Mouse (Mus musculus) right cerebral cortex, postnatal 4 days (tissue): ENCODE results near the gene Iqca.

Source experiments
- DNase-seq: peaks from one replicate; pipeline ENCODE4 v3.0.0-alpha.2; 2022

Gene Iqca

DNA sequence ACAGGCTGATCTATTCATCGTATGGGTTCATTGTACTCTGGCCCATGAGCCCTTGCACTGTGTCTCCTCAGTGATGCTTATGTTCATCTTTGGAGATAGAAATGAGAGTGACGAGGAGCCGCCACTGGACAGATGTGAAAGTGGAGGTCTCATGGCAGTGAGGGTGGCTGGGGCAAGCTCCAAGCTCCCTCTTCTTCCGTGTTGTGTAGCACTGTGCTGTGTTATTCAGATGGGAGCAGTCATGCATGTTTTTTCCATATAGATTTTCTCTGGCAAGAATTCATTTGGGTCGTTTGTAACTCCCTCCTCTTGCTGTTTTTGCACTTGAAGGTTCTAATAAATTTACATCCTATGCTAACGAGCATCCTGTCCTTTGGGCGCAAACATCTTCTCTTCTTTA lies 21.2 kb downstream of the Iqca start:
- DNase-seq: no peak

DNA sequence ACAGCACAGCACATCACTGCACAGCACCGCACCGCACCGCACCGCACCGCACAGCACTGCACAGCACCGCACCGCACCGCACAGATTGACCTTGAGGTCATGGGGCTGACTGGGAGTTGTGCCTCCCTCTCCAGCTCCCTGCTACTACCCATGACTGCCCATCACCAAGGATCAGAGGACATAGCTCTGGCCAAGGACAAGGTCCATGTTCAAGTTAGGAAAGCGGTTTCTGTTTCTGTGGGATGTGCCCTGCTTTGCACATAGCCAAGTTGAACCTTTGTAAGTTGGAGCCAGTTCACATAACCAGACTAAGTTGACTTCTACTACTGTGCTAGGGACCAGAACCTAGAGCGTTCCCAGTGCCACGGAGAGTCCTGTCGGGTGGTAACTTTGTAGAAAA lies 28.6 kb downstream of the Iqca start:
- no peak for DNase-seq

- no peak for DNase-seq
Observed at GRCm38 (mm10) chr1:90120706-90121105, 32.5 kb downstream of the Iqca start.

DNA sequence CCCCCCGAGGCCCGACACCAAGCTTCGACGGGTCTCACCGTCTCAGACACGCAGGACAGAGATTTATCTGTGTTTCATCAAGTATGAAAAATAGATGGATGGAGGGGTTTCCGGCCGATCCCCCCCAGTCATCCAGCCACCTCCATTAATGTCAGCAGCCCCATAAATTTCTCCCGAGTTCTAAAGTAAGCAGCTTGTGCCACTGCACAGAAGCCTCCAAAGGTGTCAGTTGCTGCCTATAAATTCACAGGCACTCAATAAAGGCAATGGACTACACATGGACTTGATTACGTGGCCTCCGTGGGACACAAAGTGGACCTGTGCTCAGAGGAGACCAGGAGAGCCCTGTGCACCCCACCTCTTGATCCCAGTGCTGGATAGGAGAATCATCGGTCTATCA lies 34.0 kb downstream of the Iqca start:
- DNase-seq: no peak

GRCm38 (mm10) chr1:90117207-90117606 lies 36.0 kb downstream of the Iqca start:
- DNase-seq: no peak

DNA sequence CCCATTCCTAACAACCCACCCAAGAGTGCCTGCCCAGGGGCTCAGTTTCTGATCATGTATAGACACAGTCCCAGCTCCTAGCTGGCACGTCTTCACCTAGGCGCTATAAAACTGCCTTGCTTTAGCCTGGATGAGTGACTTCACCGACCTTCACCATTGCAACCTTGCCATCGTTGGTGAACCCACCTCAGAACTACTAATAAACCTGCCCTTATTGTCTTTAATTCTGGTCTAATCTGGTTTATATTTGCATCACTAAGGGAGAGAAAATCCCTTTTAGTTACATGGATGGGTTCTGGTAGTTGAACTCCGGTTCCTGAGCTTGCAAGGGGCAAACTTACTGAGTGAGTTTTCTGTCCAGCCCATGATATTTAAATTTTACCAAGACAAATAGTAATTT lies 38.6 kb downstream of the Iqca start:
- DNase-seq: no peak

GRCm38 (mm10) chr1:90113655-90114244 lies 39.5 kb downstream of the Iqca start:
- DNase-seq: no peak

DNA sequence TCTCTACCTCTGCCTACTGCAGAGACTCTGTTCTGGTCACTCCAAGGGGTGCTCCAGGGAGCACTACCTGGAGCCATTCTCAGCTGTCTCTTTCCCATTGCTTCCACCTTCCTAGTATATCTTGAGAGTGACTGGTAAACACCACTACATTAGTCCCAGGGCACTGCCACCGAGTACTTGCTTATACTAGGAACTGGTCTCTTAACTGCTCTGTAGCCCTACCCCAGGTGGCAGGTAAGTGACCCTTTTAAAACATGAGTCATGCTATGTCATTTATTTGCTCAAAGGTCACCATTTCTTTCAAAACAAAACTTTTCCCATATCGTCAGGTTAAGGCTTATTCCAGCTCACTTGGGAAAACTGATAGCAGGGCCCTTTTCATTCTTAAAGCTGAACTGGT lies 40.5 kb downstream of the Iqca start:
- no peak for DNase-seq

DNA sequence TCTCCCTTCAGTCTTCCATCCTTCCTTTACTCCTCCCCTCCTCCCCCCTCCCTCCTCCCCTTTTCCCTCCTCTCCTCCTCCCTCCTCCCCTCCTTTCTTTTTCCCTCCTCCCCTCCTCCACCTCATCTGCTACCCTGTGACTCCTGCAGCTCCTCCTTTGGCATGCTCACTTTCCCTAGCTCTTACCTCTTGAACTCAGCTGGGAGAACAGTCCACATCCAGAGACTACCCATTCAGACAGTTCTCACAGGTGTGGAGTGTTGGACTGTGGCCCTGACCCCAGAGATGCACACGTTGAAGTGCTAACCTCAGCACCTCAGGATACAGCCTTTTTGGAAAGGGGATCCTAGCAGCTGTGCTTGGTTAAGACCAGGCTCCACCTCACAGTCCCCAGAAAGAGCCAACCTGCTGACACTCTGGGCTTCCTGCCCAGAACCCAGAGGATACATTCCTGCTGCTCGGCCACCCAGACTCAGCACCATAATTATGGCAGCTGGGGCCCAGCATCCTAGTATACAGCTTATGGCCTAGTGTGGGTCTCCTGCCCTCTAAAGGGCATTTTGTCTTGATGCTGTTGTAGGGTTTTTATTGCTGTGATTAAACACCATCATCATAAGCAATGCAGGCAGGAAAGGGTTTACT lies 41.9 kb downstream of the Iqca start:
- no peak for DNase-seq

DNA sequence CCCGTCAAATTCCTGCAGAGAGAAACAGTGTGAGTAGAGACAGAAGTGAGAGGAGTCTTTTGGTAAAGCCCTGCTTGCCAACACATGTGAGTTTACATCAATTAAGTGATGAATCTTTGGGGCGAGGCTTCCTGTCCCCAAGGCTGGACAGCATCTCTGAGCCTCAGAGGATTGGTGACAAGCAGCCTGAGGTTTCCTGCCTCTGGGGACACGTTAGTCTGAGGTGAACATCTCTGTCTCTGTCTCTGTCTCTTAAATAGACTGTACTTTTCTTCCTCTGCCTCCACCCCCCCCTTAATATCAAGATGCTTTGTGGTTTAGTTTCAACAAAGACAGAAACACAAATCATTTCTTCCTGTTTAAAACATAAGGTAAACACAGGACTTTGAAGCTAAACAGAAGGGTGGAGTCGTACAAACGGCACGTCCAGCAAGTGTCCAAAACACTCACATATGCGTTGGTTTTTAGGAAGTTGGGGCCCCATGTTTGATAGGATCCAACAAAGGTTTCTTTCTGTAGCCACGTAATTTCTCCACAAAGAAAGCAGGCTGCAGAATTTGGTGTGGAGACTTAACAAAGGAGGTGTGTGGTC lies 49.2 kb downstream of the Iqca start:
- no peak for DNase-seq

DNA sequence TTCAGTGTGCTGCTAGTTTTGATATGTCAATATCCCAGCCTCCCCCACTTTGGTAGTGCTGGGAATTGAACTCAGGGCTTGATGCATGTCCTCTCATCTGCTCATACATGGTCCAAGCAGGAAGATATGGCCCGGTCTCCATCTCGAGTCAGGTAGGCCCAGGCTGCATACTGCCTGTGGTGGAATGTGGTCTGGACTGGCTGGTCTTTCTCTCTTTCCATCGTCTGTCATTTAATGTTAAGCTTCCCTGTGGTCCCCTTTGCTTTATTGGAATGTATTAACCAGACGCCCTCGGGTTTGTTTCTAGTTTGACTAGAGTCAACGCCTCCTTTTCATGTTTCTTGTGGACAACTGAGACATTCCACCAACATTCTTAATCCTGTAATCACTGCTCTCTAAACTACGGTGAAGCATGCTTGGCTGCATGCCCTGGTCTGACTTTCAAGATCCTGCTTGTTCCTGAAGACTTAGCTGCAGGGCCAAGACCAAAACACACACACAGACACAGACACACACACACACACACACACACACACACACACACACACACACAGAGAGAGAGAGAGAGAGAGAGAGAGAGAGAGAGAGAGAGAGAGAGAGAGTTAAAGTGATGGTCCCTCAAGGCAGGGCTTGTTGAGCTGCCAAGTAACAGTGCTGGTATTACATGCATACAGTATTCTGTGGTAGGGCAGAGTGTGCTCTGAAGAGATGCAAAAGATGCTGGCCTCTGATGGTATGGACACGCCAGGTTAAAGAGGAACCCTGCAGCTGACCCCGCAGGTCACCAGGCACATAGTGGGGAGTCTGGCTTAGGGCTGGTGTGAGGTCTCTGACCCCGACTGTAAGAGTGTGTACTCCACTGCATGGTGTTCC lies 52.6 kb downstream of the Iqca start:
- no peak for DNase-seq

DNA sequence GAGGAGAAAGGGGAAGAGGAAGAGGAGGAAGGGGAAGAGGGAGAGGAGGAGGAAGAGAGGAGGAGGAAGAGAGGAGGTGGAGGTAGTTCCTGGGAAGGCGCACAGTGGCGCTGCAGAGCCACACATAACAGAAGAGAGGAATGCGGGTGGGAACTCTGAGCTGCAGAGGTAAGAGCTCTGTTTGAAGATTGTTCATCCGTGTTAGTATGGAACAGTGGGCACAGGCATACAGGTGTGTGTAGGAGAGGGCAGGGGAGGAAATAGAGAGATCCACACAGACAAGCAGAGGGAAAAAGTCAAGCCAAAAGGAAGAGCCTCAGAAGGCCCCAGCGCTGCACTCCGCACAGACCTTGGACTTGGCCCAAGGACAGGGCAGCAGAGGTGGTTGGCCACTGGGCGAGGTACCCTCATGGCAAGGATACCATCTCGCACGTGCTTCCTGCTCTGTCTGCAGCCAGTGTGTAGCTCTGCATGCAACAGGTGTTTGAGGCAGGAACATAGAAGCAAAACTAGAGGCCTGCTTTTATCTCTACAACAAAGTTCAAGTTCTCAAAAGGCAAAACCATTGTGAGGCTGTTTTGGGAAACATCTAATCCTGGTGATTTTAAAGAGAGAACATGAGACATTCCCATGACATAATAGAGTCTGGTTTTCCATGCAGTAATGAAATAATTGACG lies 60.2 kb downstream of the Iqca start:
- DNase-seq: no peak

GRCm38 (mm10) chr1:90088192-90088990 lies 64.8 kb downstream of the Iqca start:
- no peak for DNase-seq

DNA sequence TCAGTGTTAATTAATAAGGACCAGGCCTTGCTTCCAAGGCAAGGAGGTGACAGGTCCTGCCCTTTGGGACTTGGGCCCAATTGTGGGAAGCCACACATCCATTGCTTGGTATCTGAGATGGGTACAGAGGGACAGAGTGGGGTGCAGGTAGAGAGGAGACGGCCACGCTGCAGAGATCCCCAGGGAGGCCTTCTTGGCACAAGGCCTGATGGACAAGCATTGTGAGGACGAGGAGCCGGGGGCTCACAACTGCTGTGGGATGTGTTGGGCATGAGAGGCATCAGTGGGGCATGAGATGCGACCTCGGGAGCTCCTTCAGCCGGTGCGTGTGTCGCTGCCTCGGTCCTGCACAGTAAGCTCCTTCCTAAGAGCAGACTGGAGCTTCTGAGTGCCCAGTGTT lies 66.7 kb downstream of the Iqca start:
- no peak for DNase-seq

GRCm38 (mm10) chr1:90085526-90086157 lies 67.6 kb downstream of the Iqca start:
- DNase-seq: no peak

DNA sequence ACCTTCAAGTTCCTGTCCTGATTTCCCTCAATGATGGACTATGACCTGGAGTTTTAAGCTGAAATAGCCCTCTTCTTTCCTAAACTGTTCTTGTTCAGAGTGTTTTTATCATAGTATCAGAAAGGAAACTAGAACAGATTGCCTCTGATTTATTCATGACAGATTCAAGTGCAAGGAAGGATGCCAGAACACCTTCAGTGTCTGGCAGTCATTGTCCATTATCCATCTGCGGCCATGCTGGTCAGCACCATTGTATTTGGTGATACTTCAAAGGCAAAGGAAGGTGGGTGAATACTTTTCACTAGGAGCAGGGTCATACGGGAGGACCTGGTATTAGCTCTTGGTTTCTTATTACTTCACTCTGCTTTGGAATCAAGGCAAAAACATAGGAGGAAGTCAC lies 76.9 kb downstream of the Iqca start:
- no peak for DNase-seq

GRCm38 (mm10) chr1:90074779-90075178 lies 78.4 kb downstream of the Iqca start:
- no peak for DNase-seq

DNA sequence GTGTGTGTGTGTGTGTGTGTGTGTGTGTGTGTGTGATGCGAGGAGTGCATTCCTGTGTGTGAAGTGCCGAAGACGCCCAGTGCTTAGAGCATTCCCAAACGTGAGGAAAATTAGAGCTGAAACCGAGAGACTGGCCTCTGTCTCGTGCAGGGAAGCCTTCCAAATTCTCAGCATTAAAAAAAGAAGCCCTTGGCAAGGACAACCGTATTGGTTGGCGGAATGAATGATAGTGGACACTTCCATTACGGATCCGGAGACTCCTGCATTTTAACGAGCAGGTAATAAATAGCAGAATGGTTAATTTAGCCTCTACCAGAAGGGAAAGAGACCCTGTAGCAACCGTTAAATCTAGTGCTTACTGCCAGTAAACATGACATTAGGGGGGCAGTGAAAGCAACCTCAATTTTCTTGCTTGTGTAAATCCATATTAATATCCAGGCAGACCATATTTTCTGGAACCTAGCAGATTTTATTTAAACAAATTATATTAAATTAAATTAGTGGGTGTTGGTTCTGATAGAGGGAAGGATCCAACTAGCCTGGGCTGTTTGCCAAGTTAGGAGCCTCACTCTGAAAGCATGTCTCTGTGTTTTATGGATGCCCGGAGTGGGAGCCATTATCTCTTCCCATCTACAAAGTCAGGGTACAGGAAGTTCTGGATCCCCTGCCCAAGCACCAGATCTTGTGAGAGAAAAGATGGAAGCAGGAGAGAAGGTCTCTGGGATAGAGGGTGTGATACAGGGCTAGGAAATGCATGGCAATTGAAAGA lies 81.2 kb downstream of the Iqca start:
- DNase-seq: peak; percentile 19

DNA sequence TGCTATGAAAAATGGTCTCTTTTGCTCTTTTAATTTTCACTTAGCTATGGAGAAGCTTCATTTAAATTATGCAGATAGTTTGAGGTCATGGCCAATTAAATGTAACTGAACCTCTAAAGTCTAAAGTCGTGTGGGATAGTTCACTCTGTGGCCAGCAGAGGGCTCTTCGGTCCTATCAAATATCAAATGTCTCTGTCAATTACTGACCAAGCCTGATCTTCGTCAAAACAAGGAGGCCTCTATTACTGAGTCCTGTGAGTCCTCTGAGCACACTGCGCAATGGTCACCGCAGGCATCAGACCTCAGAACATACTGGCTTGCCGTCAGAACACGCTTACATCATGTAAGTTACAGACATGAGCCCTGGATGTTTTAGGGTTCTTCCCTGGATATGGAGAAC lies 92.6 kb downstream of the Iqca start:
- DNase-seq: peak; percentile 62

DNA sequence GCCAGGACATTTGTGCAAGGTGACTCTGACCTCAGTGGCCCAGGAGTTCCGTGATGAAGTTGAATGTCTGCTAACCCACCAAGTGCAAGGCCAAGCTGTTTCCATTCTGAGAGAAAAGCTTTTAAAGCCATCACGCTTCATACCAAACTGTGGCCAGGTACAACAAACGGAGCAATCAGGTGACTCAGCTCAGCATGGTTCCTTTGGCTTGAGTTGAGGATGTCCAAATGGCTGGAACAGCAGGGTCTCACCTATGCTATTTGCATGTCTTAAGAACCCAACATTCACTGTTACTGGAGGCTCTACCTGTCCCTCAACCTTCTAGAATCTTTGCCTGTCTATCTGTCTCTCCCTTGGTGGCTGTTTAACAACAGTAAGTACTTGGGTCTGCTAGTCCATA lies 93.1 kb downstream of the Iqca start:
- no peak for DNase-seq

DNA sequence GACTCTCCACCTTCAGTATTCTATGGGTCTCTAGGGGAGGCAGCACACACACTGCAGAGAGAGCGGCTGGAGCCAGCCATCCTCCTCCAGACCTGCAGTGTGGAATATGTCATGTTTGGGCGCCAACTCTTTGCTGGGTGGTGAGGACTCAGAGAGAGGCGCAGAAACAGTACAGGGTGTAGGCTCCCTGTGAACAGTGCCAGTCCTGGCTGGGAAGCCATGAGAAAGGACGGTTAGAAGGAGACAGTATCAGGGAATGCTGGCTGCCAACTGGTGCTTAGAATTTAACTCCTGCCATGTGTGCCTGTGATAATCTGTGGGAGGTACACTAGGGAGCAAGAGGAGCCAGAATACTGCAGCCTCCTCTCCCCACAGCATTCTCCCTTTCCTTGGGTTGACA lies 98.2 kb downstream of the Iqca start:
- DNase-seq: no peak
